Mouse (Mus musculus) layer of hippocampus, adult 2 months (tissue): ENCODE measurements at regions not wholly inside any gene's neighbourhood (a gene's known extent, or its start where the extent isn't known, plus 50 kb on each side); places are given as distances from the start of the nearest gene placed in this dataset.
A peak's percentile ranks its signal among the peaks of the same experiment; 100 is the strongest.
"Not testable (repeated sequence)": the region's sequence is repeated elsewhere in the genome, so short reads cannot be mapped to it uniquely, and the experiment has no call there.

Source experiments
- DNase-seq, 2 experiments: peaks; one replicate each; pipeline ENCODE4 v3.0.0; 2022; ENCODE audit warnings: low spot score in 2 of 2
- H3K27ac ChIP-seq: fragments of 200-600 bp; 2 replicates; pipeline ENCODE4 v1.8.1; 2022
- H3K4me3 ChIP-seq: fragments of 200-600 bp; 2 replicates; pipeline ENCODE4 v1.8.1; 2022; ENCODE audit warnings: mild to moderate bottlenecking
- CTCF ChIP-seq: fragments of 200-600 bp; conservative IDR thresholded peaks from 2 replicates; pipeline ENCODE4 v1.8.1; 2022; ENCODE audit warnings: antibody characterized with exemption, mild to moderate bottlenecking, moderate library complexity

DNA sequence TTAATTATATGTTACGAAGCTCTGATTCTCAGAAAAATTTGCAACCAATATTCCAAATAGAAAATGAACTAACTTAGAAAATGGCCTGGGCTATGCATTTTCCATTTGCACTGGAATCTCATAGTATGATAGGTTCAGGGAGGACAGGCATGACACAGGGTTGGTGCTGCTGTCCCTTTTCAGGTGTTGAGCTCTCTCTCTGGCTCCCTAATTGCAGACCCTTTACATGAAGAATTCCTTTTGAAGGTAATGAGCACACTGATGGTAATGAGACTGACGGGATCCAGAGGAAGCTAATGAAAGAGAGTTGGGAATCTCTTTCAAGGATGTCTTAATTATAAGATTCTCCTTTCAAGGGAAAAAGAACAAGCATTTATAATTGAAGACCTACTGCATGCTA lies 87.6 kb downstream of the Serpinb8 start:
- H3K27ac ChIP-seq, result no peak overlapping the region
- H3K4me3 ChIP-seq, result no peak overlapping the region
- TF ChIP-seq CTCF, result no peak
- DNase-seq, result no peak

DNA sequence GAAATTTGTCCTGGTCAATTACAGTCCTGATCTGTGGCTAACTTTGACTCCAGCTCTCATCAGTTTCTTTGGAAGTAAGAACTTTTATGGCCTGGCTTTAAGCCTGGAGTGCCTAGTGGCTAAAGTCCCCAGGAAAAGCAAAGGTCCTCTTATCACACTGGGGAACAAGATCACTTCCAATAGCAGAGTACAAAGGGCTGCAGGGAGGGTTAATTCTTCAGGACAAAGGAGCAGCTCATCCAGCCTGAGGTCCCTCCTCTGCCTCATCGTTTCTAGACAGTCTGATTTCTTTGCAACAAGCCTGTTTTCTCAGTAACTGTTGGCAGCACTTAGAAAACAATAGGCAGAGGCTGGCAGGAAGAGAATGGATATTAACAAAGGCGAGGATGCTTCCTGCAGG lies 107.1 kb downstream of the Serpinb8 start:
- Histone ChIP-seq H3K27ac (no peak overlapping the region), H3K4me3 (no peak overlapping the region)
- no peak for TF ChIP-seq CTCF
- DNase-seq, result no peak

DNA sequence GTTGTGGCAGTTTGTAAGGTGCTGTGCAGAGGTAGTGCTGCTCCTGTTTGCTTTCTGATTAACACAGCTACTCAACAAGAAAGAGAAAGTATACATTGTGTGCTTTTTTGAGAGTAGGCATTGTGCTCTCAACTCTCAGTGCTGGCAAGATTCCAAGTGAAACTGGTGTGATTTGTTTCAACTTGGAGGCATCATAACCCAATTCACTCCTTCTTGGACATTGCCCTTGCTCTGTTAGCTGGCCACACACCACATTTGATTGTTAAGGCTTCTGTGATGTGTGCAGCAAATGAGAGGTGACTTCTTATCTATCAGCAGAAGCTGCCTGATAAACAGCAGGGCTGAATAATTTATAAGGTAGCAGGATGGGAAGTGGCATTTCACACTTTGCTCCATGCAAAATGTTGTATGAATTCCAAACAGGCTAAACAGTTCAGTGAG lies 116.3 kb downstream of the Serpinb8 start:
- no peak for DNase-seq
- Histone ChIP-seq H3K27ac (no peak overlapping the region), H3K4me3 (no peak overlapping the region)
- no peak for TF ChIP-seq CTCF

DNA sequence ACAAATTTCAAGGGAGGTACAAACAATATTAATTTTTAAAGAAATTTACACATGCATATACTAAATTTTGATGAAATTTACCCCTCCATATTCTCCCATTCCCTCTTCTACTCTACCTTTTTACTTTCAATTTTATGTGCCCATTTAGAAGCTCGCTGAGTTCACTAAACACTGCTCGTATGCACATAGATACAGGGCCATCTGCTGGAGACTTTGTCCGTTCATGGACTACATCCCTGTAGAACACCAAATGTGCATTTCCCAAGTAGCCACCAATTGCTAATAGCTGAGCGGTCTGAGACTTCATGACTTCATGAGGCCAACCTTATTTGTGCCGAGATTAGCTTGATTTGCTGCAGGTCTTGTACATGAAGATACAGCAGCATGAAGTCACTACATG lies 118.8 kb downstream of the Serpinb8 start:
- H3K4me3 ChIP-seq, result no peak overlapping the region
- TF ChIP-seq CTCF, result no peak; the same call in 1 of the 2 replicates
- H3K27ac ChIP-seq, result no peak overlapping the region
- no peak for DNase-seq

DNA sequence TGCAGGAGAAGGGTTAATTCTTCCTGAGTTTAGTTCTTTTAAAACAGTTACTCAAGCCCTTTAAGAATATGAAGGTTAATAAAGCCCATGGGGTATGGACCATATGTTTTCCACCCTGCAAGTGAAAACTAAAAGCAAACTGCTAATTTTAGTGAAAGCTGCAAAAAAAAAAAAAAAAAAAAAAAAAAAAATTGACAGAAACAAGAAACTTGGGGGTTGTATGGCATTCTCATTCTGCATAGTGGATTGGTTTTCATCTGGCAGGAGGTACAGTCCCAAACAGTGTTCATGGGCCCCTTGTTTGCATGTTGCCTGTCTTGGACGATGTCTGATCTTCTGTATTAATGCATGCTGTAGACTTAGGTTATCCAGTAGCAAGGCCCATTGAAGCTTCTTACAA lies 125.1 kb downstream of the Serpinb8 start:
- Histone ChIP-seq H3K27ac (no peak overlapping the region), H3K4me3 (no peak overlapping the region)
- no peak for DNase-seq
- TF ChIP-seq CTCF, result no peak

DNA sequence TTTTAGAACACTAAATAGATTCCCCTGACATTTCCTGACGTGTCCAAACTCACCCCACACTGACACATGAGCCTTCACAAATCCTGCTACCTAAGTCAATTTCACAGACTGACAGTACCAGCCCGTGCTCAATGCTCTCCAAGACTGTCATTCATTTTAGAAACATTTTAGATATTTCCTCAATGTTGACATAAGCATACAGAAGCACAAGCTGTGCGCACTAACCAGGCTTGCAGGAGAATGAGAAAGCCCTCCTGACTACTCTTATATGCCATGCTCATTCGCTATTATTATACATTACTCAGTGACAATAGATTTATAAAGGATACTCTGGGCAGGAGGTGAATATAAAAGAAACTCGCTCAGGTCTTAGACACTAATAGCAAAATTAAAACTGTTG lies 129.5 kb downstream of the Serpinb8 start:
- Histone ChIP-seq H3K4me3 (no peak overlapping the region), H3K27ac (no peak overlapping the region)
- no peak for TF ChIP-seq CTCF
- DNase-seq, result no peak

DNA sequence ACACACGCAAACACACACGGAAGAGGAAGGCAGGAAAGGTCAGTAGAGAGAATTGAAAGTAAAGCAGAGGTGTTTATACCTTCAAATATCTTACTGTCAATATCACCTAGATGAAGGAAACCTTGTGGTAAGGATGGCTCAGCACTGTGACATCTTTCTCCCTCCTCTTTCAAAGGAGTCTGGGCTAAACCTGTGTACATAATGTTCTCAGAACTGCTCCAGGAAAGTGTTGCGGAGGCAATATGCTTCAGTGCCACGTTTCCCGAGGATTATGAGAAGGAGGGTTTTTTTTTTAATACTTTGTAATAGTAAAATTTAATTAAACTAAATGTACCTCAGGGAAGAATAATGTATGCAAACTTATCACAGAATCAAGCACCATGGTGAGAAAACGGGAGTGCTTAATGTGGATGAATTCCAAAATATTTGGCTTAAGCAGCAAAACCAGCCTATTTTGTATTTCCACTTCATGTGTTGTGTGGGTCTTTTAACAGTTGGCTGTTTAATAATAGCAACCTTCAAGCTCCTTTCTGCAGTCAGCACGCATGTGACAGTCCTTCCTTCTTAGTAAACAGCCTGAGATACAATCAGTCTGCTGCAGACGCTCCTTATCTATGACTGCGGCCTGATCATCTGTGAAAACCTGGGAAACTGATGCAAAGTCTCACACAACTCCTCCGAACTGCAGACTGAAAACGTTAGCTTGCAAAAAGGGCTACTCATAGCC lies 138.5 kb downstream of the Serpinb8 start:
- DNase-seq, result peak; percentile 10 to 48
- no peak overlapping the region for H3K27ac ChIP-seq
- H3K4me3 ChIP-seq, result no peak overlapping the region
- no peak for TF ChIP-seq CTCF

DNA sequence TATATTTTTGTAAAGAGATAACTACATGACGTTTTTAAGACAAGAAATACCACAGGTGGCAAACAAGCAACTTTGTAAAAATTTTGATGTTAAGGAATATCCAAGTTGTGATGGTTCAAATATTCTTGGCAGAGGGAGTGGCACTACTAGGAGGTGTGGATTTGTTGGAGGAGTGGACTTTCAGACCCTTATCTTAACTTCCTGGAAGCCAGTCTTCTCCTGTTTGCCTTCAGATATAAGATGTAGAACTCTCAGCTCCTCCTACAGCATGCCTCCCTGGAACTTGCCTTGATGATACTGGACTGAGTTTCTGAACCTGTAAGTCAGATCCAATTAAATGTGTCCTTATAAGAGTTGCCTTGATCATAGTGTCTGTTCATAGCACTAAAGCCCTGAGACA lies 175.5 kb downstream of the Serpinb8 start:
- no peak overlapping the region for H3K4me3 ChIP-seq
- TF ChIP-seq CTCF, result no peak
- H3K27ac ChIP-seq, result no peak overlapping the region
- no peak for DNase-seq

DNA sequence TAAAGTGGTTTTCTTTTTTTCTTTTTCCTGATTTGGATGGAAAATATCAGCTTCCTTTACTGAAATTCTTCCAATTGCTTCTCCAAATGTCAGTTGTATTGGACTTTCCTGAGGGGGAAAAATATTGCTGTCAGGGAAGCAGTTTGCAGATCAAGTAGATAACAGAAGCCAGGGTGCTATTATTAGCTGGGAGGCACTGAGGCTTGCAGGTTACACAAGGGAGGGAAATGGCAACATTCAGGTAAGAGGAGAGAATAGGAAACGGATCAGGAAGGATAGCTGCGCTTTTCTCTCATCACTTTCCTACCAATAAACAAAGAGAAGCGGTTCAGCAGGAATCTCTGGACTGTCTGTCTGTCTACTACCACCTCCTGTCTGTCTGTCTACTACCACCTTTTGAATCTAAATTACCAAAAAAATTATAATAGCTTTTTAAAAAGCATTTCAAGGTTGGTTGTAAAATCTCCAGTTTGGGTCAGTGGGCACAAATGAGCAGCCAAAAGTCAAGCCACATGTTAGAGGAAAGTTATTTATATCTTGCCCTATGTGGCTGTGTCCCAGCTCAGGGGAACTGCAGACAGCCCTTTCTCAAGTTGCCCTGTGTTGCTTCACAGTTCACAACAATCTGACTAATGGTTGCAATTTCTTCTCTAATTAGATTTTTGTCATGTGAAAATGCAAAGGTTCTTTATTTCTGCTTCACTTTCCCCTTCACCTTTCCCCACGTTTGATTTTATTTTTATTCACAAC lies 177.6 kb downstream of the Serpinb8 start:
- no peak for TF ChIP-seq CTCF
- DNase-seq, result no peak
- no peak overlapping the region for H3K4me3 ChIP-seq
- no peak overlapping the region for H3K27ac ChIP-seq

DNA sequence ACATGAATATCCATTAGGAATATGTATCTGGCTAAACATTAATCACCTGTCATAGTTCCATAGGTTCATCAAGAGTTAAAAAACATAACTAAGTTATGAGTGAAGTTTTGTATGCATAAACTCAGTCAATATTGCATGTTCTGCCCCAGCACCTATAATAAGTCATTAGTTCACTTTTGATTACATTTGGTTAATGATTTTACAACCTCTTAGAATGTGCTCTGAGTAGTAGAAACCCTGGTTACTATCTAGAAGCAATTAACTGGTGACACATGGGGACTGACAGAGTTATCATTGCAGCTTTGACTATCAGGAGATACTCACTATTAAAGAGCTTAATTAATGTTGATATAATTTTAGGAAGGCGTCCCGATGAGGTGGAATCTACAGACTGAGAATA lies 183.2 kb downstream of the Serpinb8 start:
- Histone ChIP-seq H3K4me3 (no peak overlapping the region), H3K27ac (no peak overlapping the region)
- no peak for TF ChIP-seq CTCF
- DNase-seq, result no peak

DNA sequence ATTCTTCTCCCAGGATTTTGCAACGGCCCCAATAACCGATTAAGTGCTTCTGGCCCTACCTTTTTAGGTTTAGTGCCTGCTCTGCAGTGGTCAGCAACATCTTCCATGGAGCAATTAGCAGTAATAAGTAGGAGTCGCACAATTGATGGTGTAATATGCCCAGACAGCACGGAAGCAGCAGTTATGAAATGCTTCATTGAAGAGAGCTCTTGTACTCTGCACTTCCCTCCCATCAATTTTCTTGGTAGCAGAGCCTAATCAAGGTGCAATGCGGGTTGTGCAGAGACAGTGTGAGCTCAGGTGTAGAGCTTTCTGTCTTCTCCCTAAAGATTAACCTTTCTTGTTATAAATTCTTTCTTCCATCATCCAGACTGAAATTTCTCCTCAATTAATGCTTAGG lies 193.3 kb downstream of the Serpinb8 start:
- Histone ChIP-seq H3K4me3 (no peak overlapping the region), H3K27ac (no peak overlapping the region)
- no peak for DNase-seq
- TF ChIP-seq CTCF, result no peak

DNA sequence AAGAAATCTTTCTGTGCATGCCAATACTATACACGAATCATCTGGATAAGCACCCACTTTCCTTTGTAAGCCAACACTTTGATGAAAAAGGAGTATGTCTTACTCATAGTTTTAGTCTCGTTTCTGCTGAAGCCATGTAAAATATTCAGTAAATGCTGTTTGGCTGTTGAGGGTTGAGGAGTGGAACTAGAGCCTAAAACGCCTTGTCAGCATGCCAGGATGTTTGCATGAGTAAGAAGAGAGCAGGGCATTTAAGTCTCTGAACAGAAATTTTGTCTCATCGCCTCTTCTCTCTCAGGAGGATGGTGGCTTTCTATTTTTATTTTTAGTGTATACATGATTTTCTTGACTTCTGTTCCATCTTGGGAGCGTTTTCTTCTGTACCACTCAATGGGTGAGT lies 216.0 kb downstream of the Serpinb8 start:
- H3K27ac ChIP-seq, result no peak overlapping the region
- no peak overlapping the region for H3K4me3 ChIP-seq
- no peak for DNase-seq
- no peak for TF ChIP-seq CTCF

DNA sequence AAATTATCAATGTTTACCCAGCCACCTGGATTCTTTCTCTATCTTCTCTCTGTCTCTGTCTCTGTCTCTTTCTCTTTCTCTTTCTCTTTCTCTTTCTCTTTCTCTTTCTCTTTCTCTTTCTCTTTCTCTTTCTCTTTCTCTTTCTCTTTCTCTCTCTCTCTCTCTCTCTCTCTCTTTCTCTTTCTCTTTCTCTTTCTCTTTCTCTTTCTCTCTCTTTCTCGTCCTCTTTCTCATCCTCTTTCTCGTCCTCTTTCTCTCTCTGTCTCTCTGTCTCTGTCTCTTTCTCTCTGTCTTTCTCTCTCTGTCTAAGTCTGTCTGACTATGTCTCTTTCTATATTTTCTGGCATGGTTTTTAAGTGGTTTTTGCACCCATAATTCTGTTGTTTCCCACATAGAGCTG lies 217.6 kb downstream of the Serpinb8 start:
- H3K4me3 ChIP-seq, H3K27ac ChIP-seq, DNase-seq: not testable (repeated sequence)

DNA sequence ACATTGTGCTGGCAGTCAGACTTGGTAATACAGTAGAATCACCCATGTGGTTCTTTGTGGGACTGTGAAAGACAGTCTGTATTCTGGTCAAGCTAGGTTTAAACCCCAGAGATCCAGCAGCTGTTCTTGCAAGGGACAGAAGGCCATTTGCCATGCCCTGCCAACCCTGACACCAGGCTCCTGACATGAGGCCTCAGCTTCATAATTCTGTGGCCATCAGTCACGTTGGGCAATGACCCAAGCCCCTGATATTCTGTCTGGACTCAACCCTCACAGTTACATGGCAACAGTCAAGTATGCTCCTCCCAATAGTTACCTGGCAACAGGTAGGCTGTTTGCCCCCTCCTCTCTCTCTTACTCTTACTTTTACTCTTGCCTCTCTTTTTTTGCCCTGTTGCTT lies 221.3 kb downstream of the Serpinb8 start:
- Histone ChIP-seq H3K27ac (no peak overlapping the region), H3K4me3 (no peak overlapping the region)
- DNase-seq, result no peak
- TF ChIP-seq CTCF, result no peak
